Mouse (Mus musculus) small intestine, adult 2 months (tissue): ENCODE data around the gene Ndufv2.
A peak's percentile ranks its signal among the peaks of the same experiment; 100 is the strongest.

ENCODE experiments used
- CTCF ChIP-seq: fragments of 200-500 bp; IDR thresholded peaks from 2 replicates; pipeline ENCODE4 v1.5.1; 2012; ENCODE audit warnings: low read depth, mild to moderate bottlenecking, control low read depth, inconsistent platforms, low read length, moderate library complexity, mixed read lengths; ENCODE audit not compliant: insufficient replicate concordance, insufficient read length; ENCODE audit errors: extremely low read depth
- POLR2A ChIP-seq: fragments of 200-500 bp; IDR thresholded peaks from 2 replicates; pipeline ENCODE4 v1.6.1; 2012; ENCODE audit warnings: low read depth, mild to moderate bottlenecking, control low read depth, inconsistent platforms, low read length, moderate library complexity

GRCm38 (mm10) chr17:66106601-66107267 lies 5.4 kb upstream of the Ndufv2 start:
- TF ChIP-seq POLR2A (no peak), CTCF (peak; percentile 85; the same call in 1 of the 2 replicates)
